Mouse (Mus musculus) bone marrow macrophage, adult 2 months (primary cell): Measurements from ENCODE around the gene Smurf1.

Experiments
- CTCF ChIP-seq: IDR thresholded peaks from 2 replicates; pipeline ENCODE4 v1.5.1; 2012; ENCODE audit warnings: low read depth, mild to moderate bottlenecking, low read length, moderate library complexity
- POLR2A ChIP-seq: IDR thresholded peaks from 2 replicates; pipeline ENCODE4 v1.6.1; 2012; ENCODE audit warnings: mild to moderate bottlenecking, low read depth, low read length, borderline replicate concordance

- peak; percentile 42; the same call in 1 of the 2 replicates for TF ChIP-seq CTCF
- no peak for TF ChIP-seq POLR2A
Observed at GRCm38 (mm10) chr5:144851820-144852219, 113.8 kb downstream of the Smurf1 start.
